ENCODE assay signal across 9 mouse cellular contexts in the genomic region with DNA sequence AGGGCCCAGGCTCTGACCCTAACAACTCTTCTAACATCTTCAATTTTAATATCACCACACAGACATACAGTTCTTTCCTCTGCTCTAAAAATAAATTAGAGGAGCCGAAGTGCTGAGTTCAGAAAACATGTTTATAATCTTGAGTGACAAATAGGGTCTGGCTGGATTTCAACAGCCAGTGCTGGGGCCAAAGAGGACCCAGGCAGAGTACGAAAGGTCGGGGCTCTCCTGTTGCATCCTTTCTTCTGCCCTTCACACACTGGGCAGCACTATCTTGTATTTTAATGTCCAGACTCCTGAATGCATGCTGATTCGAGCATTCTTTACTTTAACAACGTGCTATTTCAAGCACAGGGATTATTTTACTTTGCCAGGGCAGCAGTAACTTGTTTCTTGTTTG. TPM values are rescaled to one million over a fixed set of nuclear protein-coding genes. Genes with fewer than 3 reads are reported as not detected.
DNase-seq lines count a peak whose midpoint lies in the region; ATAC-seq and TF ChIP-seq lines count a peak whose summit lies in the region.
"Had no signal": no experiment of that assay in that cellular context is flagged by ENCODE, and none has a peak within 500 bp of the region (broad histone marks: within the 10 kb centered on the region; RNA-seq: fewer than 3 reads in every experiment).

No protein-coding gene starts in this region.

- 0 out of 2 replicates have a peak overlapping the region, but pooled peaks have one; percentile 11 for H3K4me3 ChIP-seq in heart, postnatal 0 days (ENCODE audit: low read depth, low read length)
- no peak overlapping the region for H3K4me3 ChIP-seq in thymus, adult 2 months (ENCODE audit: control insufficient read depth, insufficient read depth, low read length)

- no peak for TF ChIP-seq EP300 in heart, postnatal 0 days (IDR thresholded peaks at IDR 0.05; ENCODE audit: low read depth)

- H3K27ac ChIP-seq in heart, postnatal 0 days (ENCODE audit: low read depth) = peak overlapping the region; percentile 95
- H3K27ac ChIP-seq in thymus, adult 2 months (ENCODE audit: control insufficient read depth, insufficient read depth, low read length) = no peak overlapping the region
- H3K27ac ChIP-seq: macrophage had no signal

- TF ChIP-seq POLR2A in thymus, adult 2 months (IDR thresholded peaks at IDR 0.05; ENCODE audit: control insufficient read depth, extremely low read depth, insufficient read depth, low read length, poor library complexity) = no peak

- H3K27me3 ChIP-seq in heart, postnatal 0 days (ENCODE audit: control insufficient read depth, insufficient read depth, low read length) = no peaks in the 10 kb centered on the region
- H3K27me3 ChIP-seq in thymus, adult 2 months (ENCODE audit: control insufficient read depth, insufficient read depth, low read length) = no peaks in the 10 kb centered on the region

- ATAC-seq in heart, postnatal 0 days (ENCODE audit: insufficient read depth, low read depth) = peak; percentile 87

- H3K4me2 ChIP-seq in heart, postnatal 0 days (ENCODE audit: low read depth, low read length) = peak overlapping the region; percentile 49

- DNase-seq in urinary bladder, adult 2 months (ENCODE audit: low spot score) = peak; percentile 21
- DNase-seq in urinary bladder, postnatal 4 days (ENCODE audit: low spot score in 2 of 2) = no peak
- peak; percentile 83 for DNase-seq in heart, postnatal 0 days (ENCODE audit: low spot score)
- DNase-seq in kidney, postnatal 4 days = peak; percentile 14 to 49
- no peak for DNase-seq in thymus, postnatal 14 days
- DNase-seq in cerebellum, adult 9-10 months = no peak
- DNase-seq in thymus, adult 2 months = no peak
- DNase-seq in cerebellum, postnatal 4 days (ENCODE audit: low spot score in 2 of 2) = no peak

- no peaks in the 10 kb centered on the region for H3K9me3 ChIP-seq in heart, postnatal 0 days (replicated peaks; ENCODE audit: control insufficient read depth, low read length)

- H3K4me1 ChIP-seq in heart, postnatal 0 days (ENCODE audit: control insufficient read depth, insufficient read depth) = peaks cover 32% of the 10 kb centered on the region
- H3K4me1 ChIP-seq in thymus, adult 2 months (replicated peaks; ENCODE audit: control insufficient read depth, insufficient read depth, low read length) = no peaks in the 10 kb centered on the region

- H3K9ac ChIP-seq in heart, postnatal 0 days (replicated peaks; ENCODE audit: low read depth, low read length) = peak overlapping the region; percentile 40; the same call in 1 of the 2 replicates

- WGBS in heart, postnatal 0 days = 7% methylated on average over 5 of the region's 5 CpGs
- 33% methylated on average over 5 of the region's 5 CpGs for WGBS in thymus, adult 2 months

- H3K36me3 ChIP-seq in heart, postnatal 0 days (replicated peaks; ENCODE audit: control insufficient read depth, insufficient read depth, low read length) = no peaks in the 10 kb centered on the region
- H3K36me3 ChIP-seq in thymus, adult 2 months (ENCODE audit: control insufficient read depth, insufficient read depth, low read length) = no peaks in the 10 kb centered on the region

- no peak for TF ChIP-seq CTCF in heart, postnatal 0 days (IDR thresholded peaks at IDR 0.05; ENCODE audit: low read depth)
- TF ChIP-seq CTCF in thymus, adult 2 months (IDR thresholded peaks at IDR 0.05; ENCODE audit: borderline replicate concordance, control insufficient read depth, extremely low read depth, insufficient read depth, low read length, poor library complexity) = no peak

RNA-seq across cellular contexts. Expression of a gene that starts 13.2 kb away (rescaled TPM):
- 37.1 and 40.3 TPM in 2 replicates for polyA plus RNA-seq in urinary bladder, adult 2 months (2012; rRNA removed)
- total RNA-seq in heart, postnatal 0 days (2014; rRNA removed; ENCODE audit: low replicate concordance) = 75.5 and 77.6 TPM in 2 replicates
- polyA plus RNA-seq in heart, postnatal 0 days (2015; fragmentation: Nextera tagmentation; extraction: Ambion mirVana) = 71.1 and 129 TPM in 2 replicates
- 26.1 and 28.6 TPM in 2 replicates for polyA plus RNA-seq in thymus, adult 2 months (2012; rRNA removed)
- polyA plus RNA-seq: macrophage had no signal

Comparison
In these comparisons a context has a peak if more than half of its experiments do, and no peak if none do; other contexts are left out.
1. DNase-seq: peak in urinary bladder, adult 2 months (single experiment), heart, postnatal 0 days (single experiment) and kidney, postnatal 4 days (2 of 2); none in urinary bladder, postnatal 4 days (0 of 2), thymus, postnatal 14 days (single experiment), cerebellum, adult 9-10 months (single experiment), thymus, adult 2 months (single experiment) and cerebellum, postnatal 4 days (0 of 2).